Mouse (Mus musculus): ENCODE results near the gene Mmachc. TPM values are rescaled to one million over a fixed set of nuclear protein-coding genes. Genes with fewer than 3 reads are reported as not detected.
"Not testable (repeated sequence)": the region's sequence is repeated elsewhere in the genome, so short reads cannot be mapped to it uniquely, and the experiment has no call there.

Mmachc gene
- total RNA-seq, 1 experiment from 2014 or later, result 26.2 TPM

- peak in 1 of 2 experiments; percentile 38; a peak in 1 of 4 replicates for ATAC-seq (replicated peaks in 1 of 2; ENCODE audit: insufficient read depth in 1 of 2, low FRiP score in 2 of 2, low TSS enrichment in 1 of 2, low read depth in 1 of 2, poor library complexity in 2 of 2, severe bottlenecking in 2 of 2)
Measured at GRCm38 (mm10) chr4:116703804-116704203, 4.4 kb downstream of the Mmachc start.

DNA sequence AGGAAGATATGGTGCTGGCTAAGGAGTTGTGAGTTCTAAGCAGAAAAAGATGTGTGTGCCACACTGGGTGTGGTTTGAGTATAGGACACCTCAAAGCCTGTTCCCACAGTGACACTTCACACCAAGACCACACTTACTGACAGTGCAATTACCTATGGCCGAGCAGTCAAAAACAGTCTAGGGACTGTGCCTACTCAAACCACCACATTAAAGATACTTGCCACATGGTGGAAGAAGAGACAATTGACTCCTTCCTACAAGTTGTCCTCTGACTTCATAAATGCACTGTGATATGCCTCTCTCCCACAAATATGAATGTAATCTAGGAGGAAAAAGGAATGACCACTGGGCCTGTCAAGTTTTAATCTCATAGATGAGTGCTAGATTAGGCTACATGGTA is 7.2 kb downstream of the Mmachc start:
- ATAC-seq (replicated peaks in 1 of 2; ENCODE audit: insufficient read depth in 1 of 2, low FRiP score in 2 of 2, low TSS enrichment in 1 of 2, low read depth in 1 of 2, poor library complexity in 2 of 2, severe bottlenecking in 2 of 2), result no peak

DNA sequence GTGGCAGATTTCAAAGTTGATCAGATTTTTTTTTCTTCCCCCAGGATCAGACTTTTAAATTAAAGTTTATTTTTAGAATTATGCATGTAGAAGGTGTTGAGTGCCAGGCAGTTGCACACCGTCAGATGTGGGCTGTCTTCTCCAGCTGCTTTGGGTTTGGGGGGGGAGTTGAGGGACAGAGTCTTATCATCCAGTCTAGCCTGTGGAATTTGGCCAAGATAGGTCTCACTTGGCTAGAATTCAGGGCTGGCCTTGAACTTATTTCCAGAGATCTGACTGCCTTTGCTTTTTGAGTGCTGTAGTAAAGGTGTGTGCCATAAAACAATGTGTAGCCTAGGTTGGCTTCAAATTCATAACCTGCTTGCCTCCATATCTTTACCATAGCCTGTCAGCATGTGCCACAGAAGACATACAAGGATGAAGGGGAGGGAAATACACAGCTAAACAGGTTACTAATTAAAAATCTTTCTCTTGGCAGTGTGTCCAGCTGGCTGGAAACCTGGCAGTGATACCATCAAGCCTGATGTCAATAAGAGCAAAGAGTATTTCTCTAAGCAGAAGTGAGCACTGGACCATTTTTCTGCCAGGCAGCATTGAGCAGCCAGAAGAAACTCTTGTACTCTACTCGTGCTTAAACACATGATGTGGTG is 9.4 kb downstream of the Mmachc start:
- ATAC-seq (replicated peaks in 1 of 2; ENCODE audit: insufficient read depth in 1 of 2, low FRiP score in 2 of 2, low TSS enrichment in 1 of 2, low read depth in 1 of 2, poor library complexity in 2 of 2, severe bottlenecking in 2 of 2), result no peak

DNA sequence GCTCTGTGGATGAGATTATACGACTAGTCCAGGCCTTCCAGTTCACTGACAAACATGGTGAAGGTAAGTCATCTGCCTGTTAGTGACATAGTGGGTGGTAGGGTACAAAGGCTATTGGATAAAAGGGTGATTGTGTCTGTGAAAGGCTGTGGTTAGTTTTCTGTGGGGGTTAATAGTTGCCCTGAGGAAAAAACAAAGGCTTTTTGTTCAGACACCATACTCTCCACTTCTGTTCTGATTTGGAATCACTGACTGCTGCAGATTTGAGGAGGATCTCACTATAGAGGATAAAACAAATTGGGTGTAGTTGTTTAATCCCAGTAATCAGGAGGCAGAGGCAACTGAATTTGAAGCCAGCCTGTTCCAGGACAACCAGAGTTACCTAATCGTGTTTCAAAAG is 14.4 kb downstream of the Mmachc start:
- no peak for ATAC-seq (replicated peaks in 1 of 2; ENCODE audit: insufficient read depth in 1 of 2, low FRiP score in 2 of 2, low TSS enrichment in 1 of 2, low read depth in 1 of 2, poor library complexity in 2 of 2, severe bottlenecking in 2 of 2)

DNA sequence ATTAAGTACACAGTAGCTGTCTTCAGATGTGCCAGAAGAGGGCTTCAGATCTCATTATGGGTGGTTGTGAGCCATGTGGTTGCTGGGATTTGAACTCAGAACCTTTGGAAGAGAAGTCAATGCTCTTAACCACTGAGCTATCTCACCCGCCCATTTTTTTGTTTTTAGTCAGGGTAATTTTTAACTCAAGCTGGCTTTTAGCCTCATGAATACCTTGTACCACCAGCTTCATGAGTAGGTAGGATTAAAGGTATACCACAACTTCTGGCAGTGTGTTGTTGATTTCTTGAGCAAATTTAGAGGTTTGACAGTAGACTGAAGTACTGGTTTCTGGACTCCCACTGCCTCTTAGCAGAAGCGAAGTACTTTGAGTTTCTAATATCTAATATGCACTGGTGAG is 16.1 kb downstream of the Mmachc start:
- ATAC-seq (replicated peaks in 1 of 2; ENCODE audit: insufficient read depth in 1 of 2, low FRiP score in 2 of 2, low TSS enrichment in 1 of 2, low read depth in 1 of 2, poor library complexity in 2 of 2, severe bottlenecking in 2 of 2), result no peak

GRCm38 (mm10) chr4:116689309-116689876 is 18.8 kb downstream of the Mmachc start:
- ATAC-seq (replicated peaks in 1 of 2; ENCODE audit: insufficient read depth in 1 of 2, low FRiP score in 2 of 2, low TSS enrichment in 1 of 2, low read depth in 1 of 2, poor library complexity in 2 of 2, severe bottlenecking in 2 of 2), result no peak

DNA sequence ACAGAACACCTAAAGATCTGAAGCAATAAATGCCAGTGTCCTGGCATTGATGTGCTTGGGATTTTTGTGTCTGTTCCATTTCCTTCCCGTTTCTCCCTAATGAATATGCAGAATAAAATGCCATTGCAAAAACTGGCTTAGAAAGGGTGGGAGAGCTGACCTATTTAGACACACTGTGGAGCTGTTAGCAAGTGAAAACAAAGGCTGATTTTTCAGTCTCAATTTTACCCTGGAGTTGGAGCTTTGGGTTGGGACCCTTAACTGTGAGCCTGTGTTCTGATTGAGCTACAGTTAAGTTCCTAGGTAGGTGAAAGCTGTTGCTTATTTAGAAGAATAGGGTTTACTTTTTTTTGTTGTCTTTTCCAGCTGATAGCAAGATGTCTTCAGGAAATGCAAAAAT is 21.2 kb downstream of the Mmachc start:
- no peak for ATAC-seq (replicated peaks in 1 of 2; ENCODE audit: insufficient read depth in 1 of 2, low FRiP score in 2 of 2, low TSS enrichment in 1 of 2, low read depth in 1 of 2, poor library complexity in 2 of 2, severe bottlenecking in 2 of 2)

DNA sequence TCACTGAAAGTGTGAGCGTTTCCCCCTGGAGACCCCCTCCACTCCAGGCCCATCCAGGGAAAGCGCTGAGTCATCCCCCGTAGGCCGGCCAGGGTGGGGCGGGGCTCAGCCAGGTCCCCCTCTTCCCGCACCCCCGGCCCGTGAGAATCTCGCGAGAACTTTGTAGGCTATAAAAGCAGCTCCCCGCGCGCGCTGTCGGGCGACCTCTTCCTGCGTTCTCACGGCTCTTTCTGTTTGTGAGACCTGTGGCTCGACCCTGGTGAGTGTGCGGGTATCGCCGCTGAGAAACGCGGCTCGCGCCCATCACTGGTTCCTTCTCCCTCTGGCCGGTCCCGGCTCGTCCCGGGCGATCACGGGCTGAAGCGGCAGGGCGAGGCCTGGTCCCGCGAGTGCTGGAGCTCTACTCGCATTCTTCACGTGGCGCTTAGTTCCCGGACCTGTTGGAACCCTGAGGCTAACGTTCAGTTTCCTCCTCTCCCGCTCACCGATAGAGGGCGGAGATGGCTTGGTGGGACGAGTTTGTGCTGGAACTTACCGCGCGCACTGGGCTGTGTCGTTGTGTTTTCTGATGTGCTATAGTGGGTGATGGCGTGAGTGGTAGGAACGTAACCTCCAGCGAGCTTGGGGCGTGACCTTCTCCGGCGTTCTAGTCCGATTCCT is 22.7 kb downstream of the Mmachc start, which contains the start of gene Prdx1:
Gene Prdx1 (plus strand): TSS at position 143 of the 660 bp plus-strand sequence.
- ATAC-seq (replicated peaks in 1 of 2; ENCODE audit: insufficient read depth in 1 of 2, low FRiP score in 2 of 2, low TSS enrichment in 1 of 2, low read depth in 1 of 2, poor library complexity in 2 of 2, severe bottlenecking in 2 of 2), result peak; percentile 80 to 92

DNA sequence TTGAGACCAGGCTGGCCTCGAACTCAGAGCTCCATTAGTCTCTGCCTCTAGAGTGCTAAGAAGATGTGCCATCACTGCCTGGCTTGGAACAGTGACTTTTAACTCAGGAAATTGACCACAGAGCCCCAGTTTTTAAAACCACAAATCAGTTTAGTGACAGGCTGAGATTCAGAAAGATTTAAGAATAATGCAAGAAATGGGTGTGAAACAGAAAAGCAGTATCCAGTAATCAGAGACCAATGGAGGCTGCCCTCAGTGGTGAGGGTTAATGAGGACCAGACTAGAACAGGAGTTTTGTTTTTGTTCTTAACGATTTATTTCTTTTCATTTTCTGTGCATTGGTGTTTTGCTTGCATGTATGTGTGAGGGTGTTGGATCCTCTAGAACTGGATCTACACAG is 23.5 kb downstream of the Mmachc start:
- no peak for ATAC-seq (replicated peaks in 1 of 2; ENCODE audit: insufficient read depth in 1 of 2, low FRiP score in 2 of 2, low TSS enrichment in 1 of 2, low read depth in 1 of 2, poor library complexity in 2 of 2, severe bottlenecking in 2 of 2)

GRCm38 (mm10) chr4:116683957-116684356 is 24.2 kb downstream of the Mmachc start:
- ATAC-seq (replicated peaks in 1 of 2; ENCODE audit: insufficient read depth in 1 of 2, low FRiP score in 2 of 2, low TSS enrichment in 1 of 2, low read depth in 1 of 2, poor library complexity in 2 of 2, severe bottlenecking in 2 of 2), result no peak

DNA sequence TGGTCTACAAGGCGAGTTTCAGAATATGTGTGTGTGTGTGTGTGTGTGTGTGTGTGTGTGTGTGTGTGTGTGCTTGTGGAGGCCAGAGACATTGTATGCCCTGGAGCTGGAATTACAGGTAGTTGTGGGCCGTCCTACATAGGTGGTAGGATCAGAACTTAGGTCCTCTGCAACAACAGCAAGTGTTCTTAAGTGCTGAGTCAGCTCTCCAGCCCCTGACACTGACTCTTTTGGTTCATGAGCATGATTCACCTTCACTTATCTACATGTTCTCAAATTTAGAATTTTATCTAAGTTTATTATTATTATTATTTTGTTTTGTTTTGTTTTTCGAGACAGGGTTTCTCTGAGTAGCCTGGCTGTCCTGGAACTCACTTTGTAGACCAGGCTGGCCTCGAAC is 27.7 kb downstream of the Mmachc start:
- not testable (repeated sequence) for ATAC-seq (replicated peaks in 1 of 2; ENCODE audit: insufficient read depth in 1 of 2, low FRiP score in 2 of 2, low TSS enrichment in 1 of 2, low read depth in 1 of 2, poor library complexity in 2 of 2, severe bottlenecking in 2 of 2)

DNA sequence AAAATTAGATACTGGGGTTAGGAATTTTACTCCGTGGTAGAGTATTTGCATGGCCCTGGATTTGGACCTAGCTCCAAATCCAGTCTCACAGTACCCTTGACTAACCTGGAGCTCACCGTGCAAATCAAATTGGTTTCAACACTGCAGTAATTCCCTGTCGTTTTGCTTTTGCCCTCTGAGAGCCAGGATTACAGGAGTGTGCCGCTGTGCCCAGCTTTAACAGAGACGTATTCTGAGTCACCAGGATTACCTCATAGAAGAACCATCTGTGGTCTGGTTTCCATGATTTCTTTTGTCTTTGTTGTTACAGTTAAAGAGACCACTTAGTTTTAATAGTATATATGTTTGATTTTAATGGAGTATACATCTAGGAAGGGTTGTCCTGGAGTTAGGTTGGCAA is 29.1 kb downstream of the Mmachc start:
- no peak for ATAC-seq (replicated peaks in 1 of 2; ENCODE audit: insufficient read depth in 1 of 2, low FRiP score in 2 of 2, low TSS enrichment in 1 of 2, low read depth in 1 of 2, poor library complexity in 2 of 2, severe bottlenecking in 2 of 2)

DNA sequence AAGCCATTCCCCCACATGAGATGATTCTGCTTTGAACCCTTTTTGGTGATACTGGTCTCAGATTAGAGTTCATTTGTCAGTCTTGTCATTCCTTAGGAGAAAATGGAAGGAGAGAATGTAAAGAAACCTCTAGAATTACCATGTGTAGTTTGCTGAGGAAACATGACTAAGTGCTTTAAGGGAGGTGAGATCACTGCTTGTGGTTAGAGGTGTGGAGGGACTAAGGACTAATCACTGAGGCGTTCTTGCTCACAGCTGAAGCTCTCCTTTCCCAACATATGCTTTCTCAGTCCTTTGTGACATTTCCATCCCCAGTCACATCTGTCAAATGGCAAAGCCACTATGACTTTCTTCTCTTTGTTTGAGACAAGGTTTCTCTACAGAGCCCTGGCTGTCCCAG is 30.4 kb downstream of the Mmachc start:
- ATAC-seq (replicated peaks in 1 of 2; ENCODE audit: insufficient read depth in 1 of 2, low FRiP score in 2 of 2, low TSS enrichment in 1 of 2, low read depth in 1 of 2, poor library complexity in 2 of 2, severe bottlenecking in 2 of 2), result no peak

DNA sequence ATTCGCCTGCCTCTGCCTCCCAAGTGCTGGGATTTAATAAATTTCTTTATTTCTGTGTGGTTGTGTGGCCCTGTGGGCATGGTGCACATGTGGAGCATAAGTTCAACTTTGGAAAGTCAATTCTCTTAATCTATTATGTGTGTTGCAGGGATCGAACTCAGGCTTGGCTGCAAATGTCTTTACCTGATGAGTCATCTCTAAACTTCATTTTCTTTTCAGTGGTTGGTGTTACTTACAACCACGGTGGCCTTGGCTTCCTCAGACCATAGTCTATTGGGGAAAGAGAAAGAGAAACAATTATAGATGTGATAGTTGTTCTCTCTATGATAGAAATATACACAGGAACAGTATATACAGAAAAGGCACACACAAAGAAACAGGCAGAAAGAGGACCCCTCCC is 32.2 kb downstream of the Mmachc start:
- no peak for ATAC-seq (replicated peaks in 1 of 2; ENCODE audit: insufficient read depth in 1 of 2, low FRiP score in 2 of 2, low TSS enrichment in 1 of 2, low read depth in 1 of 2, poor library complexity in 2 of 2, severe bottlenecking in 2 of 2)

- ATAC-seq (replicated peaks in 1 of 2; ENCODE audit: insufficient read depth in 1 of 2, low FRiP score in 2 of 2, low TSS enrichment in 1 of 2, low read depth in 1 of 2, poor library complexity in 2 of 2, severe bottlenecking in 2 of 2), result not testable (repeated sequence)
Measured at GRCm38 (mm10) chr4:116674761-116675160, 33.4 kb downstream of the Mmachc start.

DNA sequence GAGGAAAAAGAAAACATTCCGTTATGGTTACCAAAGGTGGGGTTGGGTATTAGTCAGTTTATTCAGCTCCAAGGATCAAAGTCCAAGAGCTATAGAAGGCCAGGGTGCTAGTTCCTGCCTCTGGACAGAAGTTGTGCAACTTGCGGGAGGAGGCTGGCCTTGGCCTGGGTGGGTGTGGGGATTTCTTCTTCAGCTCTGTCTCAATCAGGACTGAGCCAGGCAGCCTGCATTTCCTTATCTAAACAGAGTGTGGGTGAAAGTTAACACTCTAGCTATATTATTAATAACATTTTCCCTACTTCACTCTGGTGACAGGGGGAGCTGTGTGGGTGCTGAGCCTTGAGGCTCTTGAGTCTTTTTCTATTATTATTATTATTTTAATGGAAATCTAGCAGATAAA is 35.4 kb downstream of the Mmachc start:
- ATAC-seq (replicated peaks in 1 of 2; ENCODE audit: insufficient read depth in 1 of 2, low FRiP score in 2 of 2, low TSS enrichment in 1 of 2, low read depth in 1 of 2, poor library complexity in 2 of 2, severe bottlenecking in 2 of 2), result peak in 1 of 2 experiments; percentile 4; a peak in 1 of 4 replicates

- ATAC-seq (replicated peaks in 1 of 2; ENCODE audit: insufficient read depth in 1 of 2, low FRiP score in 2 of 2, low TSS enrichment in 1 of 2, low read depth in 1 of 2, poor library complexity in 2 of 2, severe bottlenecking in 2 of 2), result no peak
Measured at GRCm38 (mm10) chr4:116669291-116669690, 38.9 kb downstream of the Mmachc start.

DNA sequence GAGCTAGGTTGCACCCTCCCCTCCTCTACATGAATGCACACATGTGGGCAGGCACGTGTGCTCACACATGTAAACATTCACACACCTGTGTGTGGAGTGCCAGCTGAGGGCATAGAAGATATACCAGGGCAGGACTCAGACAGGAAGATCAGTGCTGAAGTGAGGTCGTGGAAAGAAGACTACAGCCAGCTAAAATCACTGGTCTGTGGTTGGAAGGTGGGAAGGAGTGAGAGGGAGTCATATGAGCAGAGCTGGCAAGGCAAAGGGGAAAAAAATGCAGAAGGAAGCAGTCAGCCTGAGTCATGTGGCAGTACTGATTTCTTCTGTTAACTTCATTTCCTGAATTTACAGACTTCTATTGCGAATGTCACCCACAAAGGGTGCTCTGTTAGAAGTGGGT is 40.1 kb downstream of the Mmachc start:
- peak; percentile 91 to 98 for ATAC-seq (replicated peaks in 1 of 2; ENCODE audit: insufficient read depth in 1 of 2, low FRiP score in 2 of 2, low TSS enrichment in 1 of 2, low read depth in 1 of 2, poor library complexity in 2 of 2, severe bottlenecking in 2 of 2)

DNA sequence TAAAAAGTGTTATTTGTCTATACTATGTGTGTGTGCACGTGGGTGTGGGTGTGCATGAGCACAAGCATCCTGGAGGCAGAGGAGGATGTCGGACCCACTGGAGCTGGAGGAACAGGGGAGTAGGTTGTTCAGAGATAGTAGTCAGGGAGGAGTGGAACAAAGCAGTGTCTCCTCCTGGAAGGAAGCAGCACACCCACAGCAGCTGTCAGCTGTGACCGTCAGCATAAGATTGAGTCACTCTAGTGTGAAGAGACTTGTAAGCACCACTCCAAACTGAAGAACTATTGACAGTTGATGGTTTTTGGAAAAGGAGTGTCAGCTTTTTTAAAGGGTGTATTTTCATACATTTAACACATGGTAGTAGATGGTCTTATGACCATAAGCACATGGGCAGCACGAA is 41.6 kb downstream of the Mmachc start:
- ATAC-seq (replicated peaks in 1 of 2; ENCODE audit: insufficient read depth in 1 of 2, low FRiP score in 2 of 2, low TSS enrichment in 1 of 2, low read depth in 1 of 2, poor library complexity in 2 of 2, severe bottlenecking in 2 of 2), result no peak

Data from hematopoietic stem cell, adult 5-6 weeks (primary cell).